Mouse (Mus musculus) hematopoietic stem cell, adult 5-6 weeks (primary cell): ENCODE results near the gene She. TPM values are rescaled to one million over a fixed set of nuclear protein-coding genes. Genes with fewer than 3 reads are reported as not detected.

Experiments
- ATAC-seq, 2 experiments: fragments of 125-278 bp in 1 of 2; replicated peaks in 1 of 2; 2 replicates each; pipeline ENCODE4 v1.8.0; 2016 to 2017; ENCODE audit warnings: inconsistent platforms in 2 of 2, mild to moderate bottlenecking in 2 of 2, moderate number of reproducible peaks in 2 of 2, low read depth in 1 of 2, moderate TSS enrichment in 1 of 2; ENCODE audit not compliant: low FRiP score in 2 of 2, poor library complexity in 2 of 2, severe bottlenecking in 2 of 2, insufficient read depth in 1 of 2, low TSS enrichment in 1 of 2
- total RNA-seq: library from RNA; stranded (forward); fragments of 172-1452, 232-1000 nt; gene quantifications from 2 replicates; pipeline ENCODE4 v1.2.3, GENCODE M21; 2017

Gene She
- total RNA-seq, 1 experiment from 2014 or later = not detected

DNA sequence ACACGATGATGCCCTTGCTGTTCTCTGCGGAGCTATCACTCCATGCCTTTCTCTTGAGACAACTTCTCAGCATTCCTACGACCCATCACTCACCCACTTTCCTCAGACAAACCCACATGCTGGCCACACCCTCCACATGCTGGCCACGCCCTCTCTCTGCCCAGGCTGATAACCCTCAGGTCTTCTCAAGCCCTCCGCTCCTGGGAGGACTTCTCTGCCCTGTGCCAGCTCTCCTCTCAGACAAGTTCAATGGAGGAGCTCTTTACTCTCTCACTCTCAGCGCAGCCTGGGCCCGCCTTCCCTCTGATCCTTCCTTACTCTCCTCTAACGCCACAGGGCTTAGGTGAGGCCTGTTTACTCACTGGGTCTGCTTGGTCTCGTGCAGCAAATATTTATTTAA is 22.5 kb upstream of the She start:
- no peak for ATAC-seq

DNA sequence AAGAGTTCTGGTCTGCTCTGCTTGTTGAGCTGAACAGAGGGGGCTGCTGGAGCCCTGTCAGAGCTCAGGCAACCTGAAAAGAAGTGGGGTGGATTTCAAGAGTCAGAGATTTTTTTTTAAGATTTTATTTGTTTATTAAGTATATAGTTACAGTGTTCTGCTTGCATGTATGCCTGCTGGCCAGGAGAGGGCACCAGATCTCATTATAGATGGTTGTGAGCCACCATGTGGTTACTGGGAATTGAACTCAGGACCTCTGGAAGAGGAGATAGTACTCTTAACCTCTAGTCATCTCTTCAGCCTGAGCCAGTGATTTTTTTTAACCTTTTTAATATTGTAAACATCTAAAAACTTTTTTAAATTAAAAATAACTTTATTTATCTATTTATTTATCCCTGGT is 20.3 kb upstream of the She start:
- no peak for ATAC-seq

DNA sequence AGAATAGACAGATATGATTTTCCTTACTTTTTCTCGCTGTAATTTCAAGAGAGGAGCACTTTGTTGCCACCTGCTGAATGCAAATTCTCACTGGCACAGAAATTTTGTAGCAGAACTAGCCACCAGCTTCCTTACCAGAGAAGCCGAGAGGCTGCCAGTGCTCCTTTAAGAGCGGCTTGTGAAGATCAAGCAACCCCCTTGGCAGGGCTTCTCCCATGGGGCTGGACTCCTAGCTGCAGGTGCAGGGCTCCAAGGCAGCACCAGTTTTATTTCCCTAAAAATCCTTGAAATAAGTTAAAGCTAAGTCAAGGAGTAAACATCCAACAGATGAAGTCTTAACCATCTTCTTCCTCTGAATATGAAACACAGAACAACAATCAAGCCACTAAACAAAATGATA is 19.0 kb upstream of the She start:
- ATAC-seq = no peak

DNA sequence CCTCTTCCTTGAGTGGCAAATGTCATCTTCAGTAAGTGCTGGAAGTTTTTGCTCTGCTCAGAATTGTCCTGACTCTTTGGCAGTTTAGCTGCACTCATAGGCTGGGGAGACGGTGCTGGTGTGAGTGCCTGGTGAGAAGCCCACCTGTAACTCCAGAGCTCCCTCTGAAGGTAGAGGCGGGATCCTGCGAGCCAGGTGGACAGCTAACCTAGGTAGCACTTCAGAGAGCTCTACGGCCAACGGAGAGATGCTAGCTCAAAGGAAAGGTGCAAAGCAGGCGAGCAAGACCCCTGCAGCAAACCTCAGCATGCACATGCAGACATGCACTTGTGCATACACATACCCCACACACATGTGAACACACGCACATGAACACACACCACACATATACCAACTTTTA is 17.1 kb upstream of the She start:
- ATAC-seq = no peak

DNA sequence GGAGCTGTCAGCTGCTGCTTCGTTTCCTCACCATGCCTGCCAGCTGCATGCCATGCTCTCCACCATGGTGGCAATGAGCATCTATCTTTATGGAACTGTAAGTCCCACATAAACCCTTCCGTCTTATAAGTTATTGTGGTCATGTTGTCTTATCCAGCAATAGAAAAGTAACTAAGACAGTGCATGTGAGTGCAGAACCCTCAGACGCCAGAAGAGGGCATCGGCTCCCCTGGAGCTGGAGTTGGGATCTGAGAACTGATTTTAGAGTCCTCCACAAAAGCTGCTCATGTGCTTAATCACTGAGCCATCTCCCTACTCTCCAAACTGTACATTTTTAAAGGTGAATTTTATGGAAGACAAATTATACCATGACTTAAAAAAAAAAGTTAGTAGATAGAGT is 14.1 kb upstream of the She start:
- ATAC-seq = peak in 1 of 2 experiments; percentile 25; a peak in 1 of 4 replicates

DNA sequence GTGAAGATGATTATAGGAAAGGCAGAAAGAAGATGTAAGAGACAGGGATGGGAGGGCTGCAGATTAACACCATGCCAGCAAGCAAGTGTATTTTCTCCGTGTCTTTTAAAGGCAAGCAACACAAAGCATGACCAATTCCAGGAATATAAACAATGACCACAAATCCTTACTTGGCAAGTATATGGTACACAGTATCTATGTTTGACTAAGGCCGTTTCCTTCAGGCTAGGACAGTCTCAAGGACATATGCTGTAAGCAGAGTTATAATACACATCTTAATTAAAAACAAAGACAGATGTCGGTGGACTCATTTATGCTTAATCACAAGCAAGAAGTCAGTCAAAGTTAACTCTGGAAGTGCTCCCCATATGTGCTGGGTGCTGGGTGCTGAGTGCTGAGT is 12.6 kb upstream of the She start:
- no peak for ATAC-seq

DNA sequence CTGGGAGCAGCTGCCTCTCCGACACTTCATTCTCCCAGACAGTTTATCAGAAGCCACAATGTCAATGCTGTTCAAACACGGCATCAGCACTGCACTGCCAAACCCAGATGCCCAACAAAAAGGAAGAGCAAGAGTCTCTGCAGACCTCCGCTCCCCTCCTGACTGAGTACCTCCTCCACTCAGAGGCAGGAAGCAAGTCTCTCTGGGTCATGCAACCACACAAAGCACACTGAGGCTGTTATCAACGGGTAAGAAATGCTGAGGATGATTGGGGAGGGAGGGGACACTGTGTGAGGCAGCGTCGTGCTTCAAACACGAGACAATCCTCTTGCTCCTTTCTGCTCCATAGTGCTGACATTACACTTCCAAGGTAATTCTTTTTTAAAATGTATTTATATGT is 11.3 kb upstream of the She start:
- peak; percentile 57 to 63; a peak in 3 of 4 replicates for ATAC-seq

DNA sequence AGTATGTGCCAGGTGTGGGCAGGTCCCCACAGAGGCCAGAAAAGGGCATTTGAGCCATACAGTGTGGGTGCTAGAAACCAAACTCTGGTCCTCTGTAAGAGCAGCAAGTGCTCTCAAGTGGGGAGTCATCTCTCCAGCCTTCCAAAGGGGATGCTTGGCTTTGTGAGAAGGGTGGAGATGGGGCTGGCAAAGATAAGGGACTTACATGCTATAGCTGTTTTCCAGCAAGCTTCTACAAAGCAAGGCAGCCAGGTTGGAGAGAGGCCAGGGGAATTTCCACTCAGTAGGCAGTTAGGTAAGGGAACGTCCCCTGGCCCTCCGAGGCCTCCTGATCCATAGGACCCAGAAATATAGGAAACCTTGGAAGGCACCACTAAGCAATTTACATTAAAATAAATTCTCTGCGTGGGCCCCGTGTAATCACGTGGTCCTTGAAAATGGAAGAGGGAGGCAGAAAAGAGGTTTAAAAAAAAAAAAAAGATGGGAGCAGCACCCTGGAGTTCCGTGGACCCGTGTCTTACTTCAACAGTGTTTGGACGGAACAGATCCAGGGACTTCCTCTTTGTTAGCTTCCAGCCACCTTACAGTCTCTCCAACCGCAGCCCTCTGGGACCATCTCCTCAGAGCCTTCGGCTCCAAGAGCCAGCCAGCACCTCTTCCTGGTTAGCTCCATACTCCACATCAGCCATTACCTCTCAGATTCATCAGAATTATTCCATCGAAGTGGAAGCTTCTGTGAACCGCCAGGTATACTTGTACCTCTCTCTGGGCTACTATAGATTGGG is 10.7 kb upstream of the She start:
- ATAC-seq = no peak

DNA sequence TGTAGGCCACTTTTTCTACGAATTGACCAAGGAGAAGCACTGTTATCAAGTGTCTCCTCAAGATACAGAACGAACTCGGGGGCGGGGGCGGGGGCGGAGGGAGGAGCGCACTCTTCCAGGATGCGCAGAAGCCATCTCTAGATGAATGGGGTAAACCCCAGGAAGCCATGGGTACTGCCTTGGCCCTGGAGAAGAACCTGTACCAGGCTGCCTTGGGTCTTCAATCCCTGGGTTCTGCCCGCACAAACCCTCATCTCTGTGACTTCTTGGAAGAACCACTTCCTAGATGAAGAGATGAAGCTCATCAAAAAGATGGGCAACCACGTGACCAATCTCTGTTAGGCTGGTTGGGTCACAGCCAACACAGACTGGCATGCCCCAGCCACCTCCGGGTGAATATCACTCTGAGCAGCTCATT is 10.1 kb upstream of the She start:
- ATAC-seq = no peak

DNA sequence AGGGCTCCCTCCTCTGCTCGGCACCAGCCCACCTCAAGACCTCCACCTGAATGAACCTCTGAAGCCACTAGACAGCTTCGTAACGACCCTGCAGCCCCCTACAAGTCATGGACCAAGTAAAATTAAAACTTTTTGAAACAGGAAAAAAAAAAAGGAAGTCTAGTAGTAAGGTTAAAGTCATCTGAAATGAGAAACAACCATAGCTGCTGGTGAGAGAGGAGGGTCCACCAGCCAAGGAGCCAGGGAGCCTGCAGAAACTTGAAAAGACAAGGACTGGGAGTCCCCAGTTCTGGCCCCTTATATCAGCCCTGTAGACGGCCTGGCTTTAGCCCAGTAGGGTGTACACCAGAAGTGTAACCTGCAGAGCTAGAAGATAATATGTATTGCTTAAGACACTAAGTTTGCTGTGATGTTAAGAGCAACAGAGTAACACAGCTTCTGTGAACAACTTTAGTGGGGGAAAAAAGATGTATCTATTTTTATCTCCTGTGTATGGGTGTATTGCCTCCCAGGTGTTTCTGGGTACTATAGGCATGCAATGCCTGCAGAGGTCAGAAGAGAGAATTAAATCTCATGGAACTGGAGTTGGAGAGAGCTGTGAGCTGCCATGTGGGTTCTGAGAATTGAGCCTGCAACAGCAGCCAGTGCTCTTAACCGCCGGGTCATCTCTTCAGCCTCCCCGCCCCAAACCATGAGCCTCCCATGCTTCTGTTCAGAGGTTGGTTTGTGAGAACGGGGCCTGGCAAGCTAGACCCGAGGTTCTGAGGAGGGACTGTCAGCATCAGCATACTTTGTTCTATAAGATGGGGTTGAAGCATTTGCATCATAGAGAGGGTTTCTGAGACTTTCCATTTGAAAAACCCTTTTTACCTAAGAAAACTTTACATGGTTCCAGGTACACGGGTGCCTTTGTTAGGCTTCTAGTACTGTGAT is 9.4 kb upstream of the She start:
- ATAC-seq = no peak

DNA sequence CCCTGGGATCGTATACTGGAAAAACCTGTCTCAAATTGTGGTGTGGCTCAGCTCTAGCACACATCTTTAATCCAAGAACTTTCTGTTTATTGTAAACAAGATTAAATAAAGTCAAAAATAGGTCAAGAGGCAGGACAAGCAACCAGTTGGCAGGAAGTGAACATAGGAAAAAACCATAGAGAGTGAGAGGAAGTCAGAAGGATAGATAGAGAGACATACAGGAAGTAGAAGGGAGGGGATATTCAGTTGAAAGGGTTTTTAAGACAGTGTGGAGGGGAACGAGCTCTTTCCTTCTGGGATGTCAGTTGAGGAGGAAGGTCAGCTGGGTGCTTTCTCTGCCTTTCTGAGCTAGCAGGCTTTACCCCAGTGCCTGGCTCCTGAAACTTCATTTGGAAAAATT is 7.6 kb upstream of the She start:
- ATAC-seq = no peak

DNA sequence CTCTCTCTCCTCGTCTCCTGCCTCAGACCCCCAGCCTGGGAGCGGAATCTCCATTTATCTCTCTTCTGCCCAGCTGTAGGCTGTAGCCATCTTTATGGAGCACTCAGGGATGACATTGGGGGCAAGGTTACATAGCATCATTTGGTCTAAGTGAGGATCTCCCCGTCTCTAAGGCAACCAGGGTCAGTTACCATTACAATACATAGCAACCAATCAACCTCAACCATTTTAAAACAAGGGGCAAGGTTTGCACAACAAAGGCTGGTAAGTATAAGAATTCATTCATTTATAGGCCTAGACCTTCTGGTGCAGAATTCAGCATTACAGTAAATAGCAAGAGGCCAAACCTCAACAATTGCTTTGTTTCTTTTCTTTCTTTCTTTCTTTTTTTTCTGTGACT is 4.9 kb upstream of the She start:
- ATAC-seq = no peak

DNA sequence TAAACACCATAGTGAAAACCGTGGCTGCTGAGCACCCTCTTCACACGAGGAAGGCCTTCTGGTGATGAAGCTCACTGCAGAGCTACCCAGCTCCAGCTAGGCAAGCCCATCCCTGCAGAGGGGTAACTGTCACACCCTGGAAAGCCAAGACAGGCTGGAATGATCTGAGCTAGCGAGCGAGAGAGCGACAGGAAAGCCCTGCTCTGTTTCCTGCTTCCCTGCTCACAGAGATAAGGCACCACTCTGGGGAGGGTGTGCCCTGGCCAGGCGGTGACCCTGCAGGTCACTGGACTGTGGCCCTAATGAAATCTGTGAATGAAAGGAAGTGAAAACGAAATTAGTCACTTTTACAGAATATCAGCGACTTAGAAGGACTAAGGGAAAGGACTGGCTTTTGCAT is 4.2 kb downstream of the She start:
- ATAC-seq = no peak; a peak in 1 of 4 replicates

DNA sequence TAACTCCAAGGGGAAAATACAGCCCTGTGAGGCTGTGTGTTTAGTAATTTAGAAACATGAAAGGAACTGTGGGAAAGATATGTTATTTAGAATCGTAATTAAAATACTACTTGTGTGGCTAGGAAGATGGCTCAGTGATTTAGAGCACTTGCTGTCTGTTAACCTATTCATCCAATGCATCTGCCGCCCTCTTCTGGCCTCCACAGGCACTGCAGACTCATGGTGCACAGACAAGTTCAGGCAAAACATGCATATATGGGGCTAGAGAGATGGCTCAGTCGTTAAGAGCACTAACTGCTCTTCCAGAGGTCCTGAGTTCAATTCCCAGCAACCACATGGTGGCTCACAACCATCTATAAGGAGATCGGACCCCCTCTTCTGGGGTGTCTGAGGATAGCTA is 11.1 kb downstream of the She start:
- no peak for ATAC-seq

DNA sequence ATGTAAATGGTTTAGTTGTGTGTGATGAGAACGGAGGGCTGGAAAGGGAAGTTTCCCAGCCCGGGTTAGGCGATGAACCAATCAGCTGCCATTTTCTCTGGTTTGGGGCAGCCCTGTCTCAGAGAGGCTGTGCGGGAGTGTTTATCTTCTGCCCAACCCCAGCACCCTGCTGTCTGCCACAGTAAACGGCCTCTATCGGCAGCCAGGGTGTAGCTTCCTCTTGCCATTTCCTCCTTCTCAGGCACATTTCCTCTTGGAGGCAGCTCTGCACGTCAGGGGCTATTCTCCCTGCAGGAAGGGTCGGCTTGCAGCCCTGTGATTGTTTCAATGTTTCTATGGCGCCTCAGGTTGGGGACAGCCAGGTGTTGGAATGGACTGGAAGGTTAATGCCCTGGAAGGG is 12.0 kb downstream of the She start:
- peak; percentile 79 to 90 for ATAC-seq

DNA sequence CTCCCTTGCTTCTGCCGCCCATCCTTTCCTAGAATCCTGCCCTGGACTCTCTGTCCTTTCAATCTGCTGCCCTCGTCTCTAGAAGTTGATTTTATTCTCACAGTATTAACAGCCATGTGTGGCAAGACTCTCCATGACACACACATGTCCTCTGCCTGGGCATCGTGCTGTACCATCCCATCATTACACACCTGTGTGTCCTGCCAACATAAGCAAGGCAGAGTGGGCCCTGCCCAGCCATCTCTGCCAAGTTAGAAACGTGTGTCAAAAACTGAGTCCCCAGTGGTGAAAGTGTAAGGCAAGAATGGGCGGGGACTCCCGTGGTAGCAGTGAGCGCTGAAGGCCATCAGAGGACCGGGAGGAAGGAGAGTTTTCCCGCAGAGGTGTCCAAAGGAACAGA is 14.6 kb downstream of the She start:
- no peak for ATAC-seq

DNA sequence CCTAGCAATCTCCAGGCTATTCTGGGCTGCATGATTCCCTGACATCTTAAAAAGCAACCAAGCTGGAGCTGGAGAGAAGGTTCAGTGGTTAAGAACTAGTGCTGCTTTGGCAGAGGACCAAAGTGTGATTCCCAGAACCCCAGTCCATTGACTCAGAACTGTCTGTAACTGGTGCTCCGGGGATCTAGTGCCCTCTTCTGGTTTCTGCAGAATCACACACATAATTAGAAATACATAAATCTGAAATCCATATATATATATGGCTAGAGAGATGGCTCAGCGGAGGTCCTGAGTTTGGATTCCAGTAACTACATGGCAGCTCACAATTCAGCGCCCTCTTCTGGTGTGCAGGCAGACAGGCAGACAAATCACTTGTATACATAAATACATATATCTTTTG is 16.0 kb downstream of the She start:
- no peak for ATAC-seq

DNA sequence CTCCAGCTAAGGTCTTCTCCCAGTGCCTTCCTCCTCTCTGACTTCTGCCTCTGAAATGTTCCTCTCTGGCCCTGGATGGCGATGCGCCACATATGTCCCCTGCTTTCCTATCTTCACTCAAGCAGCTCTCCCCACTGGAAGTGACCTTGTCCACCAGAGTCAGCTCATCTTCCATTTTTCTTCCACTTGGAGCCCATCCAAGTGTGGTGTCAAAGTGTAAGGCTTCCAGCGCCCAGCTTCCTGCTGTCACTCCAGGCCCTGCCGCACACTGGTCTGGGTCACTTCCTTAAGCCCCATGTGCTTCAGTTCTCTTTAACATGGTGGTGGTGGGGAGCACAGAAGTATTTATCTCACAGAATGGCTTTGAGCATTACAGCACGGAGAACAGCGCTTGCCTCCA is 16.4 kb downstream of the She start:
- peak; percentile 48 to 49; a peak in 2 of 4 replicates for ATAC-seq
